Mouse (Mus musculus) cerebellum, postnatal 14 days (tissue): Measurements from ENCODE around the gene Acot7.

ENCODE experiments used
- DNase-seq, 2 experiments: peaks; one replicate each; pipeline ENCODE4 v3.0.0; 2021; ENCODE audit warnings: mixed read lengths in 2 of 2

Gene Acot7

DNA sequence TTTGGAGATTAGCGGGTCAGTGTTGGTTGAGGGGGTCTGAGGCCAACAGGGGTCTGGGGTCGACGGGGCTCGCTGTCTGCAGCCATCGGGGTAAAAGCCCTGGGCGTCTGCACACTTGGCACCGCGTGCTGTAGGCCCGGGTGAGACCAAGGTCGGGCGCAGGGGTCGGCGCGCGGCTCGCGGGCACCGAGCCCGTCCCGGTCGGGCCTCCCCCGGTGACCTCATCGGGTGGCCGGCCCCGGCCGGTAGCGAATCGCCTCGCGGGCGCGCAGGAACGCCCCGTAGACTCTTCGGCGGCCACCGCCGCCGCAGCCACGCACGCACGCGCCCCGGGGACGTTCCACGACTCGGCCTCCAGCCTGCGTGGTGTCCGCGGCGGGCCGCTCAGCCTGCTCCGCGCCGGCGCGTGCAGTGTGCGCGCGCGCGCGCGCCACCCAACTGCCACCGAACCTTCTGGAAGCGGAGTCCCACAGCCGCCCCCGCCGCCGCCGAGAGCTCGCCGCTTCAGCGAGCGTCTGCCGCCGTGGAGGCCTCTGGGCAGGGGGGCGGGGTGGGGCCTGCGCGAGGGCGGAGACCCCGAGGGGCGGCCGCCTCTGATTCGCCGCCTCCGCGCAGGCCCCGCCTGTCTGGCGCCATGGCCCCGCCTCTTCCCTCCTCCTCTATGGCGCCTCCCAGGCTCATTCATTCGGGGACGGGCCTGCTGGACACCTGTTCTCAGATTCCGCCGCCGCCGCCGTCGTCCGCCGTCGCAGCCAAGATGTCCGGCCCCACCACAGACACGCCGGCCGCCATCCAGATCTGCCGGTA is at the start of gene Acot7:
Gene Acot7 (plus strand): TSS at position 598 of the 807 bp plus-strand sequence.
- peak; percentile 96 for DNase-seq

GRCm38 (mm10) chr4:152128784-152129183 is 49.1 kb upstream of the Acot7 start:
- no peak for DNase-seq

DNA sequence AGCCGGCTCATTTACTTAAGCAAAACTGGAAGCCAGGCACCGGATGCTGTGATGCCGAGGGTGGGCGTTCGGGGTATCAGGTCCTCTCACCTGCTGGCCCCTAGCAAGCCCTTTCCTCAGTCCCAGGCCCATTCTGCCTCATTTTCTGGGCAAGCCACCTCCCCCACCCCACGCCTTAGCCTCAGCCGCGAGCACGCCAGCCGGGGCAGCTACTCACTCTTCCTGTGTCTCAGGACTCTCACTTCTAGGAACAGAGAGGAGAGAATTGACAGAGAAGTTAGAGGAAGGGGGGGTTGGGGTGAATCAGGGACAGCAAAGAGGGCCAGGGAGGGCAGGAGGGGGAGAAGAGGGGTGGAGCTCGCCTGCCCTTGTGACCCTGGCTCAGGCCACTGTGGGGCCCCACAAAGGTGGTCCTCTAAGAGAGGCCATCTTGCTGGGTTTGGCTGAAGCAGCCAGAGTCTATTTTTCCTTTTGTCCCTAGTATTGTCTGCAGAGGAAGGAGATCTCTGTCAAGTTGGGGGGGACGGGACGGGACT is 48.5 kb upstream of the Acot7 start:
- DNase-seq, result no peak

GRCm38 (mm10) chr4:152130771-152131653 is 46.9 kb upstream of the Acot7 start:
- peak in 1 of 2 experiments; percentile 42 for DNase-seq

DNA sequence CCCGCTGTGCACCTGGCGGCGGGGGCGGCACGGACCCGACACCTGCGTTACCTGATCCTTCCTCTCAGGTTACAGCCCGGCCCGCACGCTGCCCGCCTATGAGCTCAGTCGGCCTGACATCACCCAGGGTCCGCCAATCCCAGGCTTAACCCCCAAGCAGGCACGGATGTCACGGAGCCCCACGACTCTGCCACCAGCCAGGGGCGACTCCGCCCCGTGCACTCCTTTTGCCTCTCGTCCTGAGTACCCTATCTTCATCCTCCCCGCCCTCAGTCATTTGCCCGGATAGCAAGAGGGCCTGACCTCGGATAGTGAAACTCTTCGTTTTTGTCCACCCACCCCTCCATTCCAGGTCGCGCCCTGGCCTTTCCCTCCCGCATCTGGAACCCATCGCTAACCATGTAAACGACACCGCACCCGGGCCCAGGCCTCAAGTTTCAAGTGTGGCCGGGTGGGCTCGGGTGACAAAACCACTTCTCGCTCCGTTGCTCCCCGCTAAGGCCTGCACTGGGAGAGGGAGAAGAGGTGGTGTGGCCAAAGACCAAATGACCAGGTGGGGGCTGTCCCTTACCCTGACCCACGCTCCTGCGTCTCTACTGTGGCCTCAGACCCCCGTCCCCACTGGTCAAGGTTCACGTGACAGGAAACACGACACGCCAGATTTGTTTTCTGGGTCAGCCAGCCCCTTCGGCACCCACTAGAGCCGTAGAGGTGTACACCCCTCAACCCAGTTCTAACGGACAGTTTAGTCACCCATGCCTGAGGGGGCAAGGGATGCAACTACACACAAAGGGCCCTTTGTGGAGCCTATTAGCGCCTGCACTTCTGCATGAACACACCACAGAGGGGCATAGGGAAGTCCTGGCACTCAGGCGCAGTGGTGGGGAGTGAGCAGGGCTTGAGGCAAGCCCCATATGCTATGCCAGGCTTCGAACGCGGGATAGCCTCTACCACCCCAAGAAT is 45.8 kb upstream of the Acot7 start:
- DNase-seq, result no peak

- no peak for DNase-seq
Measured at GRCm38 (mm10) chr4:152132772-152133169, 45.2 kb upstream of the Acot7 start.

GRCm38 (mm10) chr4:152133213-152133612 is 44.7 kb upstream of the Acot7 start:
- DNase-seq, result no peak

DNA sequence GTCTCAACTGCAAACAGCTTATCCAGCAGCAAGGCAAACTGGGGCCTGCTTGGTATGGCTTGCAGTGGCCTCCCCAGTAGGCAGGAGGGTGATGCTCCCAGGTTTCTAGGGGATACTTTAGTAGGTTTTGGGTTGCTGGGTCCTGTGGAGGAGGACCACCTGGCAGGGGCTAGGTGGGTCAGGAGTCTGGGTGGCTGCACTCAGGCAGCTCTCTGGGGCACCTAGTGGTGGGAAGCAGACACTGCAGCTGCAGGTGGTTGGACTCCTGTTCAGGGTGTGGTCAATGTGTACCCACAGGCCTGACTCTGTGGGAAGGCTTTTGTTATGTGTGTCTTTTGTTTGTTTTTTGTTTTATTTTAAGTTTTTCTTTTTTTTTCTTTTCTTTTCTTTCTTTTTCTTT is 43.4 kb upstream of the Acot7 start:
- peak; percentile 55 to 72 for DNase-seq

GRCm38 (mm10) chr4:152135363-152135762 is 42.6 kb upstream of the Acot7 start:
- DNase-seq, result no peak

GRCm38 (mm10) chr4:152136112-152136875 is 41.6 kb upstream of the Acot7 start:
- peak; percentile 50 to 67 for DNase-seq

- DNase-seq, result no peak
Measured at GRCm38 (mm10) chr4:152136876-152137250, 41.1 kb upstream of the Acot7 start.

GRCm38 (mm10) chr4:152138497-152139260 is 39.3 kb upstream of the Acot7 start:
- peak; percentile 82 to 87 for DNase-seq

DNA sequence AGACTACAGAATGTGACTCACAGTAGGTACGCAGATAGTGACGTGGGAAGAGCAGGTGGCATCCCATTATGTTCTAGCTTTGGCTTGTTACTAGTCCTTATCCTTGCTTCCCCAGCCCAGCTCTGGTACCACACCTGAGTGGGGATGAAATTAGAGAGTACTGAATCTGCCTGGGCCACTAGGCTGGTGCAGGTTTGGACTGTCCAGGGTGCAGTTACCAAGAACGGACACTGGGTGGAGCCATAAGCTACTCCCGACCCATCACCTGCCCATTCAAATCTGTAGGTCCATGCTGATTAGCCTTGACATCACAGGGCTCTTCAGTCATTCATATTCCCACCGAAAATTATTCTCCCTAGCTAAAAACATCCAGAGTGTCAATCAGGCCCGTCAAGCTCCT is 37.5 kb upstream of the Acot7 start:
- peak; percentile 76 to 82 for DNase-seq

- DNase-seq, result no peak
Measured at GRCm38 (mm10) chr4:152141521-152142135, 36.3 kb upstream of the Acot7 start.

GRCm38 (mm10) chr4:152143632-152144031 is 34.3 kb upstream of the Acot7 start:
- DNase-seq, result no peak

GRCm38 (mm10) chr4:152145473-152145872 is 32.5 kb upstream of the Acot7 start:
- DNase-seq, result no peak

DNA sequence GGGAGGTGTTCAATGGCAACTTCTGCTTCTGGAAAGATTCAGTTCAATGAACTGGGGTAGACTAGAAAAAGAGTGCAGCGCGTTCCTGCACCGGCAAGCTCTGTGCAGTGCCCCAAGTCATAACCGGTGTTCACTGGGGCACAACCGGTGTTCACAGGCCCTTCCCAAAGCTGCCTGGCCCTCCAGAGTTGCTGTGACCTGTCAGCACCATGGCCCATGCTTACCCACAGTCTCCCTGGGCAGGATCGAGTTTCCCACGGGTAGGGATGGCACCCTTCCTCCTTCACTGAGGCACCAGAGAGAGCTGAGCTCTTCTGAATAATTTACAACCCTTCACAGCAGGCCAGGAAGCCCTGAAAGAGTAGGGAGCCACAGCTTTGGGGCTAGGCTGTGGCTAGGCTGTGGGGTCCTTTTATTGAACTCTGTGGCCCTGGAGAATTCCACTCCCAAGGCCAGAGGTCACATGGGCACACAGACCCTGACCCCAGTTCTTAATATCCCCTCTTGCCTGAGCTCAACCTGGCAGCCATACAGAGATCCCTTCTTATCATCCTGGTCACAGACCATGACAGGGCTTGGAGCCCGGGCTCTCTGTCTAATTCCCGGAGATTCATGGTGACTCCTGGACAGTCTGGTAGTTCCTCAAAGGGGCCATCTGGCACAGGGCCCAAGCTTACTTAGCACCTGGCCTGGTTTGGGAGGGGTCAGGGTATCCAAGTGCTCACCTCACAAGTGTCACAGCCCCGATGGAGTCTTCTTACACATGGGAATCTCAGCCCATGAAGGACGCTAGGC is 31.7 kb upstream of the Acot7 start:
- no peak for DNase-seq

DNA sequence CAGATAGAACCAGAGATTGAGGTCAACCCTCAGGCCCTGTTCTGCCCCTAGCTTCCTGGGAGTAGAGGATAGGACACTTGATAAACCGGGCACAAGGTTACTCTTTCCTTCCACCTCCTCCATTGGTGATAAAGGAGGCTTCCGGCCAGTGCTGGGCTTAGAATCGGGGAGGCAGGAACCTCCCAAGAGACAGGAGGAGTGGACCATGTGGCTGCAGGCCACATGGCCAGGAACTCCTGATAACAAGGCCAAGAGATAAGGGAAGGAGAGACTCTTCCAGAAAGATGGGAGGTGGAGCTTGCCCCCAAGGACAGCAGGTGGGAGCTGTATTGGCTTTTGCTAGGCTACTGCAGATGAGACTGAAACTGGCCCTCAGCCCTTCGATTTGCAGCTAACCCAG is 27.4 kb upstream of the Acot7 start:
- no peak for DNase-seq

- no peak for DNase-seq
Measured at GRCm38 (mm10) chr4:152151451-152151965, 26.4 kb upstream of the Acot7 start.
